Mouse (Mus musculus): ENCODE measurements at regions not wholly inside any gene's neighbourhood (a gene's known extent, or its start where the extent isn't known, plus 50 kb on each side); places are given as distances from the start of the nearest gene placed in this dataset.

- DNase-seq = no peak
Observed at GRCm38 (mm10) chr13:97442283-97442682, 201.4 kb downstream of the Enc1 start.

- DNase-seq = no peak
Observed at GRCm38 (mm10) chr13:97441803-97442202, 200.9 kb downstream of the Enc1 start.

- no peak for DNase-seq
Observed at GRCm38 (mm10) chr13:97439216-97439979, 198.5 kb downstream of the Enc1 start.

DNA sequence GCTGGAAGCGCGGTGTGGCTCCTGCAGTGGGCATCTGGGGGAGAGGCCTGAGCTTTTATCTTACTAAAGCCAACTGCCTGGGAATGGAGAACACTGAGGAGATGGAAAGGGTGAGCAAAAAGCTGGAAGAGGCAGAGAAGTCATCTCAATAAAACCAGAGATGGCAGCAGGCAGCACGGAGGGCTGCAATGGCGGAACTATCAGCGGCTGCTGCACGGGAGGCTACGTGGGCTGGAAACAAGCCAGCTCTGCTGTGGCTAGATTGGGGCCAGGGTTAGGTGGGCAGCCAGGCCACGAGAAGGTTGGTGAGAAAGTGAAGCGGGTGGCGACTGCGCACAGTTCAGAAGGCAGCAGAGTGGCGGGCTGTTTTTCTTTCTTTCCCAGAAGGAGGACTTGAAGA, 197.8 kb downstream of the Enc1 start:
- no peak for DNase-seq

DNA sequence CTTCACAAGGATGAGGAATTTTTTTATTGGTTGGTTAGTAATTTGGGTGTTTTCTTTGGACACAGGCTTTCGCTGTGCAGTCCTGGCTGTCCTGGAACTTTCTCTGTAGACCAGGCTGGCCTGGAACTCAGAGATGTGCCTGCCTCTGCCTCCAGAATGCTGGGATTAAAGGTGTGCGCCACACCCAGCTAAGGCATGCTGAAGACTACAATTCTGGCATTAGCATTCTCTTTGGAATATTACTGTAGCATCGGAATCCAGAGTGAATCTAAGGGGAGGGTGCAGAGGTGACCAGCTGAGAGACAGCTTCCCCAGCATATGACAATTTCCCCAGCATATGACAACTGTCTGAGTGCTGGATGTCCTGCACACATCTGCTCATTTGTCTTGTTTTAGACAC, 197.4 kb downstream of the Enc1 start:
- no peak for DNase-seq

DNA sequence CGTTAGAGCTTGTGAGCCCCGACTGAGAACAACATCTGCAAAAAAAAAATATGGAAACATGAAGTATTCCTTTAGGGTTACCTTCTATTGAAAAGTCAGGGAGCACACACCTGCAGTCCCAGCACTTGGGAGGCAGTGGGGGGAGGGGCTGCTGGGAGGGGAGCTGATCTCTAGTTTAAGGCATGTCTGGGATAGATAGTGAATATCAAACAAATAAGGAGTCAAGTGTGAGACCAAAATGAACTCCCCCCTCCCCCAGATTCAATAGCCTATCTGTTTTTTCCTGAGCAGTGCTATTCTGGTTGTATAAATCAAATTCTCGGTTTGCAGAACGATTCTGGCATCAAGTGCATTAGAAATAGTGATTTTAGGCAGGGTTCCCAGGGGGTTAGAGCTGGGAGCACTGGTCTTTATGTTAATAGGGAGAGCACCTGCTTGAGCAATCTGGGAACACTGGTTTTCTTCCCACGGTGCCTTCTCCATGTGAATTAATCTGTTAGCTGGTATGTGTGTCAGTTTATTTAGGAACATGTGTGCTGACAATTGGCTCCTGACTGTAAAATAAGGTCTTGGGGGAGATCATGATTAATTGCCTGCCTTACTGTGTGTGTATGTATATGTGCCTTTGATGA, 195.9 kb downstream of the Enc1 start:
- DNase-seq = no peak

- no peak for DNase-seq
Observed at GRCm38 (mm10) chr13:97435865-97436718, 195.2 kb downstream of the Enc1 start.

GRCm38 (mm10) chr13:97434961-97435864, 194.3 kb downstream of the Enc1 start:
- DNase-seq = no peak

- no peak for DNase-seq
Observed at GRCm38 (mm10) chr13:97434167-97434566, 193.3 kb downstream of the Enc1 start.

DNA sequence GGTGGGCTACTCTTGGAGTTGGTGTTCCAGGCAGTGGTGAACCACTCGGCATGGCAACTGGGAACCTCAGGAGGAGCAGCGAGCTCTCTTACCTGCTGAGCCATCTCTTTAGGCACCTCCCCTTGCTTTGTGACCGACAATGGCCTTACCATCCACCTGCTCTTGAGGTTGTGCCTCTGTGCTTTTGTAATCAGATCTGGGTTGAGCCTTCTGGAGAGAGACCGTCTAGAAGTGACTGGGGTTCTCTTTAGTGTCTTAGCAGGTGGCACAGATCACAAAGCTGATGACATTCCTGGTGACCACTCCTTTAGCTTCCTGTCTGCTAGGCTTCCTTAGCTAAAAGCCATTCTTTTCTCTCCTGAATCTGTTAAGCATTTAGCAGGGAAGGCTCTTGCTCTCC, 191.7 kb downstream of the Enc1 start:
- DNase-seq = no peak

DNA sequence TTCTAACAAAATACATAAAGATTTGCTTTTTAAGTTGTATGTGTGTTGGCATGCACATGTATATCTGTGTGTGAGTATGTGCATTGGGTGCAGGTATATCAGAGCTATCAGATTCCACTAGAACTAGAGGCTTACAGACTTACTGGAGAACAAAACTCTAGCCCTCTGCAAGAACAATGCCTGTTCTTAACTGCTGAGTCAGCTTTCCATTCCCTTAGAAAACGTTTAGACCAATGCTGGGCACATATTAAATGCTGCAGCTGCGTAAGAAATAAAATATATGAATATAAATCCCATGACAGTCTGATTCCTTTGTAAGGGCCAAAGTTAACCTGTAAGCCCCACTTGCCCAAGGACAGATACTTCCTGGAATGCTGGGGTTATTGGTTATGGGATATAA, 190.0 kb downstream of the Enc1 start:
- no peak for DNase-seq

DNA sequence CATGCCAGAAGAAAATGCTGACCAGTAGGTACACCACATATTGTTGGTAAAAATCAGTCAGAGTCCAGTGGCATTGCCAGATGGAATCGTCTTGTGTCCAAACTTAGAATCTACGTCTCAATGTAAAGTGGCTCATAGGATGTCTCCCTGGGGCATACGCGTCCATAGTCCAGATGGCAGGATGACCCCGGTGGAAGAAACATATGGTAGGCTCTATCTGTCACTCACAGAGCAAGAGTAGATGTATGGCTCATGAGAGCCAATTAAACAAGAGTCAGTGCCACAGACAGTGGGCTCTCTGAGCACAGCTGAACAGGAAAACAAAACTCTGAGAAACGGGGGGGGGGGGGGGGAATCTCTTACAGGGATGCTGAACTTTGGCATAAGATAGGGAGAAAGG, 187.3 kb downstream of the Enc1 start:
- DNase-seq = no peak

- DNase-seq = no peak
Observed at GRCm38 (mm10) chr13:97427537-97427936, 186.6 kb downstream of the Enc1 start.

DNA sequence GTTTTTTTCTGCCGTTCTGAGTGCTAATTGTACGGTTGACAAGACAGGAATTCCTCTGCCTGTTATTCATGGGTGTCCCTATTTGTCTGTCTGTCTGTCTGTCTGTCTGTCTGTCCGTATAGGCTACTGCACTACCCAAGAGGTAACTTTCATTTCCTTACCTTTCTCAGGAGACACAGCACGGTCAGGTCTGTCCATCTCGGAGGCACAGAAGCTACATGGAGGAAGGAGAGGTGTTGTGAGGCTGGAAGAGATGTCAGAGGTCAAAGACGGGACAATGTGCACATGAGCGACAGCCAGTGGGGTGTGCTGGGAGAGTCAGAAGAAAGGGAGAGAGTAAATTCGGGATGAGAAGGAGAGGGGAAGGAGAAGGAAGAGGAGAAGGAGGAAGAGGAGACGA, 184.8 kb downstream of the Enc1 start:
- no peak for DNase-seq

GRCm38 (mm10) chr13:97423911-97424310, 183.0 kb downstream of the Enc1 start:
- no peak for DNase-seq

GRCm38 (mm10) chr13:97423298-97423817, 182.5 kb downstream of the Enc1 start:
- no peak for DNase-seq

- no peak for DNase-seq
Observed at GRCm38 (mm10) chr13:97422897-97423296, 182.0 kb downstream of the Enc1 start.

DNA sequence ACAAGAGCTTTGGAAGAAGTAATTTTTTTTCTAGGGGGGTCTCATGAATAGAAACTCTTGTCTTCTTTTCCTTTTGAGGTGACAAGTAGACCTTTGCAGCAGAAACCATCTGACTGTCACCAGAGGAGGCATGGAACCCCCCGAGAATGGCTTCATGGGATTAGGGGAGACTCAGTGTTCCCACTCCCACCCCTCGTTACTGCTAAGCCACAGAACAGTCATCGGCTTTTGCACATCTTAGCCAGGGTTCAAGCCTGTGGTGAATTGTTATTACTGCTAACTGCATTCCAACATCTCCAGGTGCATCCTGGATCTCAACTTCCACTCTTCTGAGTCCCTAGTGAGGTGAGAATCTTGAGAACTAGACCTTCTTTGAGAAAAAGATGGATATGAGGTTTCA, 180.9 kb downstream of the Enc1 start:
- DNase-seq = no peak

GRCm38 (mm10) chr13:97420773-97421172, 179.9 kb downstream of the Enc1 start:
- no peak for DNase-seq

DNA sequence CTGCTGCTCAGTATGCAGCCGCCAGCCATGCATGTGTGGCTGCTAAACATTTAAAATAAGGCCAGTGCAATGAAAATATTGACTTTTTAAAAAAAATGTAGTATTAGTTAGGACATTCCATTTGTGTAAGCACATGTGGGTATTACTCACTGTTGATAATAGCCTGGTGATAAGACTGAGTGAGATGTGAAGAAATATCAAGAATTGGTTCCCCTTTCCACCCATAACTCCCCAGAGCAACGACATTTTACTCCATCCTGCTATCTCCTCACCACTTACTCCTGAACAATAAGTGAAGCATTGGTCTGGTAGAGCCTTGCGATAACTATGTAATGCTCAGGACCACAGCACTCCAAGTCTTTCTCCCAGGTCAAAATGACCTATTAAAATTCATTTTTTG, 178.2 kb downstream of the Enc1 start:
- no peak for DNase-seq

DNA sequence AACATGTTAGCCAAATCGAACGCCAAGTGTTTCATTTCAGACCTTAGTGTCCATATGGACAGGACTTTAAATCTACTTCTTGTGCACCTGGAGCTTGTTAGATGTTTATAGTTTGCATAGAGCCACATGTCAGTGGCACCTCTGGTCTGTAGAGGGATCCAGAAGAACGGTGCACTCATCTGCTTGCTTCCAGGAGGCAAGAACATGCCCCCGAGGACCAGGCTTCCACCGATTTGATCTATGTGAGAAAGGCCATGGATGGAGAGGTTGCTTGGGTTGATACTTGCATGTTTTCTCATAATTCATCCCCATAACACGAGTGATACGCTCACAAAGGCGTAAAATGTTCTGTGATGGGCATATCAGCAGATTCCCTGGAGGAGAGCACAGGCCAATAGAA, 177.8 kb downstream of the Enc1 start:
- no peak for DNase-seq

DNA sequence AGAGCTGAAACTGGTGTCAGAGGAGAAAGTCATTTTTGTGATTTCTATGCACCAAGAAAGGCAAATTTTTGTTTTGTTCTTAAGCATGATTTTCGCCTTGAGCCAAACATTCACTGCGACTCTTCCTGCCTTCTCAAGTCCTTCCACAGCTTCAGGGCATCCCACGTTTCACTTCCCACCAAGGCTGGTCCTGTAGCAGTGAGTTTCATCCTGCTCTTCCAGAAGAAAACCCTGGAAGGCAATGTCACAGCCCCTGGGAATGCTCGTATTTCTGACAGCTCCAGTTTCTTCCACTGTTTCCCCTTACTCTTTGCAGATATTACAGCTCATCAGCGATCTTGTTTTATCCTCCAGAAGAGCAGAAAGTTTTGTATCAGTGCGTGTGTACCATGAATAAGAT, 177.2 kb downstream of the Enc1 start:
- DNase-seq = no peak

All from cerebellum, adult 11 months (tissue).